Mouse (Mus musculus) urinary bladder, postnatal 25 days (tissue): Measurements from ENCODE around the gene Letmd1.
"Not testable (repeated sequence)": the region's sequence is repeated elsewhere in the genome, so short reads cannot be mapped to it uniquely, and the experiment has no call there.

Source experiments
- DNase-seq: peaks from one replicate; pipeline ENCODE4 v3.0.0; 2022; ENCODE audit warnings: low spot score

The Letmd1 gene

GRCm38 (mm10) chr15:100451245-100451644 lies 17.6 kb upstream of the Letmd1 start:
- no peak for DNase-seq

- no peak for DNase-seq
These were observed 16.3 kb upstream of the Letmd1 start for GRCm38 (mm10) chr15:100452486-100452885.

- no peak for DNase-seq
These were observed 12.3 kb upstream of the Letmd1 start for GRCm38 (mm10) chr15:100456356-100456991.

GRCm38 (mm10) chr15:100457340-100457739 lies 11.5 kb upstream of the Letmd1 start:
- peak; percentile 76 for DNase-seq

GRCm38 (mm10) chr15:100458055-100458454 lies 10.8 kb upstream of the Letmd1 start:
- DNase-seq: peak; percentile 54

GRCm38 (mm10) chr15:100460942-100461341 lies 7.9 kb upstream of the Letmd1 start:
- peak; percentile 17 for DNase-seq

- DNase-seq: no peak
These were observed 7.2 kb upstream of the Letmd1 start for GRCm38 (mm10) chr15:100461646-100462045.

GRCm38 (mm10) chr15:100462086-100462485 lies 6.7 kb upstream of the Letmd1 start:
- DNase-seq: no peak

GRCm38 (mm10) chr15:100463712-100464111 lies 5.1 kb upstream of the Letmd1 start:
- peak; percentile 60 for DNase-seq

GRCm38 (mm10) chr15:100465432-100465831 lies 3.4 kb upstream of the Letmd1 start:
- no peak for DNase-seq

GRCm38 (mm10) chr15:100467738-100468137 lies 1.1 kb upstream of the Letmd1 start:
- DNase-seq: no peak

- DNase-seq: no peak
These were observed 344 bp downstream of the Letmd1 start for GRCm38 (mm10) chr15:100469189-100469545.

- no peak for DNase-seq
These were observed 1.2 kb downstream of the Letmd1 start for GRCm38 (mm10) chr15:100470037-100470436.

- DNase-seq: no peak
These were observed 5.2 kb downstream of the Letmd1 start for GRCm38 (mm10) chr15:100473926-100474503.

GRCm38 (mm10) chr15:100478351-100478750 lies 9.5 kb downstream of the Letmd1 start:
- no peak for DNase-seq

GRCm38 (mm10) chr15:100478925-100479324 lies 10.1 kb downstream of the Letmd1 start:
- no peak for DNase-seq

- DNase-seq: no peak
These were observed 16.8 kb downstream of the Letmd1 start for GRCm38 (mm10) chr15:100485576-100485975.

- no peak for DNase-seq
These were observed 17.6 kb downstream of the Letmd1 start for GRCm38 (mm10) chr15:100486450-100486849.

GRCm38 (mm10) chr15:100487050-100487449 lies 18.2 kb downstream of the Letmd1 start:
- DNase-seq: no peak

- not testable (repeated sequence) for DNase-seq
These were observed 19.5 kb downstream of the Letmd1 start for GRCm38 (mm10) chr15:100488297-100488696.

GRCm38 (mm10) chr15:100489263-100489662 lies 20.4 kb downstream of the Letmd1 start:
- DNase-seq: no peak

GRCm38 (mm10) chr15:100491966-100492365 lies 23.1 kb downstream of the Letmd1 start:
- no peak for DNase-seq

- DNase-seq: no peak
These were observed 25.8 kb downstream of the Letmd1 start for GRCm38 (mm10) chr15:100494647-100495046.

- DNase-seq: peak; percentile 84
These were observed 26.3 kb downstream of the Letmd1 start, which contains the start of gene Csrnp2 for GRCm38 (mm10) chr15:100495102-100495501. Gene Csrnp2 (minus strand): TSS chr15:100495488.
